Mouse (Mus musculus) heart, postnatal 0 days (tissue): ENCODE measurements at regions not wholly inside any gene's neighbourhood (a gene's known extent, or its start where the extent isn't known, plus 50 kb on each side); places are given as distances from the start of the nearest gene placed in this dataset.

Source experiments
- ATAC-seq: fragments of 200-750 bp; cut with Nextera tagmentation; 2 replicates; pipeline ENCODE4 v1.8.0; 2017; ENCODE audit warnings: low read depth, moderate number of reproducible peaks, moderate library complexity; ENCODE audit not compliant: insufficient read depth
- DNase-seq: peaks from one replicate; pipeline ENCODE4 v3.0.0-alpha.2; 2016; ENCODE audit warnings: low spot score
- H3K27ac ChIP-seq: fragments of 300-500 bp; sonication (generic); 2 replicates; pipeline ENCODE4 v1.5.1; 2014; ENCODE audit warnings: low read depth, mild to moderate bottlenecking
- H3K27me3 ChIP-seq: fragments of 300-500 bp; sonication (generic); 2 replicates; pipeline ENCODE4 v1.6.1; 2014; ENCODE audit warnings: low read length, mixed read lengths; ENCODE audit not compliant: control insufficient read depth, insufficient read depth
- H3K36me3 ChIP-seq: fragments of 300-500 bp; sonication (generic); replicated peaks from 2 replicates; pipeline ENCODE4 v1.6.1; 2014; ENCODE audit warnings: low read length, mixed read lengths; ENCODE audit not compliant: control insufficient read depth, insufficient read depth
- H3K4me1 ChIP-seq: fragments of 300-500 bp; sonication (generic); 2 replicates; pipeline ENCODE4 v1.6.1; 2014; ENCODE audit warnings: antibody characterized with exemption; ENCODE audit not compliant: control insufficient read depth, insufficient read depth
- H3K4me2 ChIP-seq: fragments of 300-500 bp; sonication (generic); 2 replicates; pipeline ENCODE4 v1.6.1; 2014; ENCODE audit warnings: low read depth, mild to moderate bottlenecking, low read length, moderate library complexity
- H3K4me3 ChIP-seq: fragments of 300-500 bp; sonication (generic); 2 replicates; pipeline ENCODE4 v1.5.1; 2014; ENCODE audit warnings: low read depth, low read length
- H3K9ac ChIP-seq: fragments of 300-500 bp; sonication (generic); replicated peaks from 2 replicates; pipeline ENCODE4 v1.6.1; 2014; ENCODE audit warnings: low read depth, low read length, mixed read lengths
- H3K9me3 ChIP-seq: fragments of 300-500 bp; sonication (generic); replicated peaks from 2 replicates; pipeline ENCODE4 v1.6.1; 2016; ENCODE audit warnings: low read length; ENCODE audit not compliant: control insufficient read depth
- CTCF ChIP-seq: IDR thresholded peaks from 2 replicates; pipeline ENCODE4 v1.5.1; 2016; ENCODE audit warnings: antibody characterized with exemption, control low read depth, low read depth
- EP300 ChIP-seq: IDR thresholded peaks from 2 replicates; pipeline ENCODE4 v1.6.1; 2016; ENCODE audit warnings: antibody characterized with exemption, low read depth
- WGBS: fragments of 180-500 bp; shearing (Covaris S2); extraction: QIAGEN DNeasy Blood & Tissue Kit; methylation state at CpG from one replicate; pipeline ENCODE4 v1.1.7; 2014; 5-methylcytosine and 5-hydroxymethylcytosine counted together

DNA sequence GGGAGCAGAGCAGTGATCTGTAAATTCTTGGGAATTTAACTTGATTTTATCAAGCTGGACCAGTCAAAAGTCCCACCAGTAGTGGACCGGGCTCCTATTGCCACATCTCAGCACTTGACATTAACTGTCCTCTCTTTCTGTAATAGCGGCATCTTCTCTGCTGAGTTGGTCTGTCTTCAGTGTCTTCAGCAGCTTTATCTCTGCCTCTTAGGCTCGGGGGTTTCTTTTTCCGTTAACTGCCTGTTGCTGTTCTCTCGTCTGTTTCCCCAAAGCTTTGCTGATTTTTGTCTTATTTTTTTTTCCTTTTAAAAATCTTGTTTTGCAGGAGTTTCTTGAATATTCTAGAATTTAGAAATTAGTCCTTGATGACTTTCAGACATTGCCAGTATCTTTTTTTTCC, 113.3 kb upstream of the Kit start:
- TF ChIP-seq CTCF: no peak
- no peak for TF ChIP-seq EP300
- no peaks in the 10 kb centered on the region for H3K36me3 ChIP-seq
- no peaks in the 10 kb centered on the region for H3K27me3 ChIP-seq
- no peaks in the 10 kb centered on the region for H3K9me3 ChIP-seq
- WGBS: 66% methylated on average over 5 of the region's 5 CpGs
- no peak overlapping the region for H3K9ac ChIP-seq
- no peak overlapping the region for H3K27ac ChIP-seq
- no peak overlapping the region for H3K4me2 ChIP-seq
- ATAC-seq (no peak), DNase-seq (no peak)
- H3K4me1 ChIP-seq: no peaks in the 10 kb centered on the region
- no peak overlapping the region for H3K4me3 ChIP-seq

DNA sequence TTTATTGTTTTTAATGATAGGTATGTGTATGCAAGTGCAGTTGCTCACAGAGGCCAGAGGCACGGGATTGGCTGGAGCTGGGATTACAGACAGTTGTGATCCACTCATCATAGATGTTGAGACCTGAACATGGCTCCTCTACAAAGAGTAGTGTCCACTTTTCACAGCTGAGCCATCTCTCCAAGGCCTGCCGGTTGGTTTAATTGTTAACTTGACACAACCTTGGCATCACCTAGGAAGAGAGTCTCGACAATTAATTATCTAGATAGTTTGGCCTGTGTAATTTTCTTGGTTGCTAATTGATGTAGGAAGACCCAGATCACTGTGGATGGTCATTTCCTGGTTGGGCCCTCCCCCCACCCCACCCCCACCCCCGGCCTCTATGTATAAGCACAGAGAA, 111.1 kb upstream of the Kit start:
- no peak for DNase-seq
- no peak overlapping the region for H3K4me3 ChIP-seq
- H3K9me3 ChIP-seq: no peaks in the 10 kb centered on the region
- H3K9ac ChIP-seq: no peak overlapping the region
- H3K27ac ChIP-seq: no peak overlapping the region
- no peak for ATAC-seq
- TF ChIP-seq CTCF (no peak), EP300 (no peak)
- no peaks in the 10 kb centered on the region for H3K36me3 ChIP-seq
- H3K27me3 ChIP-seq: no peaks in the 10 kb centered on the region
- 74% methylated on average over 4 of the region's 4 CpGs for WGBS
- H3K4me1 ChIP-seq: no peaks in the 10 kb centered on the region
- no peak overlapping the region for H3K4me2 ChIP-seq

DNA sequence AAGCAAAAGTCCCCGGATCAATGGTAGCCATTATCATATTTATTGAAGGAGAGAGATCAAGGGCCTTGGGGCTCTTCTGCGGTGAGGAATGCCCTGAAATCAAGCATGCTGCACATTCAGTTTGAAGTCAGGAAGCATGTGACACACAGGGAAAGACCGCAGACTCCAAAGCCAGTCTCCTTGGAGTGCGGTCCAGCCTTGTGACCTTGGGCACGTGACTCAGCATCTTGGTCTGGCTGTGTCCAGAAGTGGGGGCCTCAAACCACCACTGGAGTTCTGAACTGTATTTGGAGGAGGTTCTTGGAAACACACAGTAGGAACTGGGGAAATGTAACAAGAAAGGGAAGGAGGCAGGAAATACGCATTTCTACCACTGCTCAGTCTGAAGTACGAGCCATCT, 109.0 kb upstream of the Kit start:
- DNase-seq (no peak), ATAC-seq (no peak)
- TF ChIP-seq CTCF: no peak
- TF ChIP-seq EP300: no peak
- H3K9ac ChIP-seq: no peak overlapping the region
- no peak overlapping the region for H3K4me3 ChIP-seq
- H3K9me3 ChIP-seq: no peaks in the 10 kb centered on the region
- H3K36me3 ChIP-seq: no peaks in the 10 kb centered on the region
- no peaks in the 10 kb centered on the region for H3K4me1 ChIP-seq
- H3K4me2 ChIP-seq: no peak overlapping the region
- H3K27me3 ChIP-seq: no peaks in the 10 kb centered on the region
- H3K27ac ChIP-seq: no peak overlapping the region
- 77% methylated on average over 7 of the region's 7 CpGs for WGBS

DNA sequence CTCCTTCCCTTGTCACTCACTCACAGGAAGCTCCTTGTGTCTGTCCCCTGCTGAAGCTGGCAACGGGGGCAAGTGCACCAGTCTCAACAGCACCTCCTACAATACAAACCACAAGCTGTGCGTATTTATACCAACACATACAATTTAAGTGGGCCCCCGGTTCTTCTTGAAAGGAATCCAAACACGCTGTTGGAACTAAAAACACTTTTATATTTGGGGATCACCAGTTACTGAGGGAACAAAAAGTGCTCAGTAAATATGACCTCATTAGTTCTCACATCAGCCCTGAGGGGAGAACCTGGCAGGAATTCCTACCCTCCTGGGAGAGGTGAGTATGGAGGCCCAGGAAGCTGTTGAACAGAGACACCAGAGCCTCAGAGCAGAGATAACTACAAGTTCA, 107.8 kb upstream of the Kit start:
- Histone ChIP-seq H3K9ac (no peak overlapping the region), H3K27ac (no peak overlapping the region), H3K4me2 (no peak overlapping the region), H3K9me3 (no peaks in the 10 kb centered on the region), H3K4me1 (no peaks in the 10 kb centered on the region), H3K4me3 (no peak overlapping the region), H3K27me3 (no peaks in the 10 kb centered on the region), H3K36me3 (no peaks in the 10 kb centered on the region)
- 68% methylated on average over 4 of the region's 4 CpGs for whole genome bisulfite sequencing
- TF ChIP-seq EP300 (no peak), CTCF (no peak)
- DNase-seq (no peak), ATAC-seq (no peak)

DNA sequence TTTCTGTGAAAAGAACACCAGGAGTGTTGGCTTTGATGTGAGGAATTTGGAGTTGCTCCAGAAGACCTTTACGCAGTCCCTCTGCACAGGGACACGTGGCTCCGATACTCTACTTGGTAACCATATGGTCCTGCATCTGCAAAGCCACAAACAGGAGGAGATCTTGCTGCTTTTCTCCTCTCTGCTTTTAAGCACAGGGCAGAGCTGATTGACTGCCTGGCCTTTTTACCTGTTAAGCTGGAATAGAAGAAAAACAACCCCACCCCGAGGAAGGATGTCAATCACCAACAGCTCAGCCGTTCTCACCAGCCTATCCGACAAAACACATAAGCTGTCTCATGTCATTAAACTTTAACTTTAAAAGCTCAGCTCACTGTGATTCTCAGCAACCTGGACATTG, 106.8 kb upstream of the Kit start:
- H3K4me3 ChIP-seq: no peak overlapping the region
- DNase-seq (no peak), ATAC-seq (no peak)
- no peaks in the 10 kb centered on the region for H3K27me3 ChIP-seq
- no peaks in the 10 kb centered on the region for H3K9me3 ChIP-seq
- H3K4me2 ChIP-seq: no peak overlapping the region
- no peak overlapping the region for H3K27ac ChIP-seq
- H3K9ac ChIP-seq: no peak overlapping the region
- no peak for TF ChIP-seq EP300
- no peak for TF ChIP-seq CTCF
- WGBS: 44% methylated on average over 6 of the region's 6 CpGs
- no peaks in the 10 kb centered on the region for H3K36me3 ChIP-seq
- H3K4me1 ChIP-seq: no peaks in the 10 kb centered on the region

DNA sequence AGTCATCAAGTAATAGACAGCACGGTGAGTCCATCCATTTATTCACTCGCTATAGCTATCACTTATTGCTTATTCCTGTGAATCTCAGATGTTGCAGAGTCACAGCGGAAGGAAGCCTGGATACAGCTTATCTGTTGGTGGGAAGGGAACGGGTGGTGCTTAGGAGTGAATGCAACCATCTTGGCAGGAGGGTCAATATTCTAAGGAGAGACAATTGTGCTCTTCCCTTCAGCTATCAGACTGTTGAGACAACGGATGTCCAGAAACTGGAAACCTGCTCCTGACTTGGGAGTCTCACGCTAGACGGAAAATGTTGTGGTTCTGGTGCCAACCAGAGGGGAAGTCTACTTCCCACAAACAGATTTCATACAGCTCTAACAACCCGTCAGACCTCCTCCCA, 103.7 kb upstream of the Kit start:
- no peak for TF ChIP-seq EP300
- no peak for TF ChIP-seq CTCF
- Histone ChIP-seq H3K9ac (no peak overlapping the region), H3K27me3 (no peaks in the 10 kb centered on the region), H3K36me3 (no peaks in the 10 kb centered on the region), H3K4me1 (no peaks in the 10 kb centered on the region), H3K4me2 (no peak overlapping the region), H3K27ac (no peak overlapping the region), H3K9me3 (no peaks in the 10 kb centered on the region), H3K4me3 (no peak overlapping the region)
- ATAC-seq (no peak), DNase-seq (no peak)
- 77% methylated on average over 8 of the region's 8 CpGs for WGBS
